Mouse (Mus musculus) brain, embryonic 14.5 days (tissue): ENCODE results near the gene Dpm2.

Source experiments
- CTCF ChIP-seq: fragments of 200-500 bp; IDR thresholded peaks from 2 replicates; pipeline ENCODE4 v1.5.1; 2012; ENCODE audit warnings: inconsistent platforms, mild to moderate bottlenecking, moderate library complexity, borderline replicate concordance; ENCODE audit not compliant: insufficient read depth, insufficient read length; ENCODE audit errors: extremely low read depth
- POLR2A ChIP-seq: fragments of 200-500 bp; IDR thresholded peaks from 2 replicates; pipeline ENCODE4 v1.6.1; 2012; ENCODE audit warnings: mild to moderate bottlenecking, inconsistent platforms, borderline replicate concordance; ENCODE audit not compliant: poor library complexity, insufficient read depth, insufficient read length, severe bottlenecking; ENCODE audit errors: extremely low read depth

DNA sequence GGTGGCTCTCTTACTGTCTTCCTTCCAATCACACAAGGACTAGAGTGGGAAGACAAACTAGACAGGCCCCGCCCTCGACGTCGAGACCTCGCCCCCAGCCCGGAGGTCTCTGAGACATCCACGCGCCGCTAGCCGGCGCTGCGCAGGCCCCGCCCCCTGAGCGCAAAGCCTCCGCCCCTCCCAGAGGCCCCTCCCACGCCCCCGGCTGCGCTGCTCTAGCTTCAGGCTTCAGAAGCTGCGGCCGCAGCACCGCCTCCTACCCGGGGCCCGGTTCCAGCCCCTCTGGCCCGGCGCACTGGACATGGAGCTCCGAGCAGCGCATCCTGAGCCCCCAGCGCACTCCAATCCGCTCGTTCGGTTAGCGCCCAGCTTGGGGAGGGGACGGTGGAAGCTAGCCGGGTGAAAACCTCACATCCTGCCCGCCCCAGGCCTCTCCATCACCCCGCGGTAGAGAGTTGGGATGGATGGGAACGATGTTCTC lies 16.3 kb downstream of the Dpm2 start, which contains the start of gene St6galnac4:
- peak; percentile 56; the same call in 1 of the 2 replicates for TF ChIP-seq POLR2A
- 0 out of 2 replicates have a peak, but pooled peaks have one; percentile 26 for TF ChIP-seq CTCF
